Mouse (Mus musculus) liver, adult 2 months (tissue): ENCODE results near the gene Arhgef3.

Experiments used
- CTCF ChIP-seq: fragments of 200-500 bp; IDR thresholded peaks from 2 replicates; pipeline ENCODE4 v1.5.1; 2011; ENCODE audit warnings: low read depth, low read length, control low read depth
- POLR2A ChIP-seq: fragments of 200-500 bp; IDR thresholded peaks from 2 replicates; pipeline ENCODE4 v1.6.1; 2011; ENCODE audit warnings: low read length, control low read depth; ENCODE audit not compliant: insufficient read depth; ENCODE audit errors: extremely low read depth

GRCm38 (mm10) chr14:27164639-27165038 lies 49.9 kb downstream of the Arhgef3 start:
- TF ChIP-seq POLR2A (no peak), CTCF (no peak)
